Mouse (Mus musculus) left cerebral cortex, postnatal 4 days (tissue): ENCODE data around the gene Zscan26. TPM values are rescaled to one million over a fixed set of nuclear protein-coding genes. Genes with fewer than 3 reads are reported as not detected.
"Not testable (repeated sequence)": the region's sequence is repeated elsewhere in the genome, so short reads cannot be mapped to it uniquely, and the experiment has no call there.

Experiments
- DNase-seq: peaks from one replicate; pipeline ENCODE4 v3.0.0-alpha.2; 2022
- intact Hi-C: fragments of 180-260 bp; cut with DNase I; formaldehyde crosslinking; loops from one replicate; pipeline ENCODE4 v1.15.1; 2025
- total RNA-seq, 2 experiments: library from RNA; stranded (reverse); gene quantifications; 2 replicates each; pipeline ENCODE4 v1.2.3; 2021

Zscan26 gene
- total RNA-seq, 2 experiments from 2014 or later, result 27.0 to 28.7 TPM

GRCm38 (mm10) chr13:21435476-21435875 lies 18.1 kb downstream of the Zscan26 start:
- intact Hi-C loops, result no loop called here
- DNase-seq, result no peak

DNA sequence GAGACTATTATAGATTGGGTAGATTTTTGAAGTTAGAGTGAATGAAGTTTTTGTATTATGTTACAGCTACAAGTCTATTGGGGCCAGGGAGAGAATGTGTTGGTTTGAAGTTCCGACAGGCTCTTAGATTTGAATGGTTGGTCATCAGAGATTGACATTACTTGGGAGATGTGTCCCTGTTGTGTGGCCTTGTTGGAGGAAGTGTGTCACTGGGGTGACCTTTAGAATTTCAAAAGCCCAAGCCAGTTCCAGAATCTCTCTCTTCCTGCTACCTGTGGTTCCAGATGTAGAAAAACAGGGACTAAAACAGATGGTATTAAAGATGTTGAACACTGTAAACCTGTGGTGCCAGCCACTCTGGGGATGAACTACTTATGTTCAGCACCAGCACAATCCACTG lies 25.9 kb downstream of the Zscan26 start:
- intact Hi-C loops, result no loop called here
- no peak for DNase-seq

DNA sequence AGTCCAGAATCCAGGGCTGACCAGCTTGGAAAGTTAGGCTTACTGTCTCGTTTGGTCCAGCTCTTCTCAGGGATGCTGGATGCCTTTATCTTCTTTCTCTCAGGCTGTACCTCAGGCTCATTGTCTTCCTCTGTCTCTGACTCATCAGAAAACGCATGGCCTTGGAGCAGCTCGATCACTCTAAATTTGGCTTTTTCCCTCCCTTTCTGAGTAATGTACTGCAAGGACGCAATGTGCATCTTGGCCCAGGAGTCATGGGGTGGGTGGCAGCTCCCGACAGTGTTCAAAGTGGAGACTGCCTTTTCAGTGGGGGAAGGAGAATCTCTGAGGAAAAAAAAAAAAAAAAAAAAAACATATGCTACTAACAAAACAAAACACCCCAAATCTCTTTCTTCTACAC lies 30.2 kb downstream of the Zscan26 start:
- DNase-seq, result no peak
- intact Hi-C loops, result no loop called here

- intact Hi-C loops, result no loop called here
- no peak for DNase-seq
Observed at GRCm38 (mm10) chr13:21418865-21419264, 34.7 kb downstream of the Zscan26 start.

GRCm38 (mm10) chr13:21417298-21418010 lies 36.1 kb downstream of the Zscan26 start:
- intact Hi-C loops, result no loop called here
- DNase-seq, result no peak

GRCm38 (mm10) chr13:21415750-21416149 lies 37.8 kb downstream of the Zscan26 start:
- intact Hi-C loops, result no loop called here
- no peak for DNase-seq

DNA sequence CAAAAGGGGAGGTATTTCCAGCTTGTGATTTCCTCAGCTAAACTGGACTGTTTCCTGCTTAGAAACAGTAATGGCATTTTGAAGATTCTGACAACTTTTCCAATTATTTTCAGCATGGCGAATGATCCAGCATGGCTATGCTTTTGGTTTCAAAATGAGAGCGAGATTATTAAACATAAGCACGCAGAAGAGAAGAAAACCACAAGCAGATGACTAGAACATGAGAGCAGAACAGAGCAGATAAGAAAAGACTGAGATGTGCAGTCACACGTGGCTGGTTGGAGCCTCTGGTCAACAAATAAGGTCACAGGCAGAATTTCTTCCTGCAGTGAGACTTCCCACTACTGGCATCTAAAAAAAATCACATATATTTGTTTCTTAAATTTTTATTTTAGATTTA lies 38.3 kb downstream of the Zscan26 start:
- DNase-seq, result no peak
- intact Hi-C loops, result no loop called here

GRCm38 (mm10) chr13:21414231-21415212 lies 39.0 kb downstream of the Zscan26 start:
- intact Hi-C loops, result no loop called here
- DNase-seq, result no peak

DNA sequence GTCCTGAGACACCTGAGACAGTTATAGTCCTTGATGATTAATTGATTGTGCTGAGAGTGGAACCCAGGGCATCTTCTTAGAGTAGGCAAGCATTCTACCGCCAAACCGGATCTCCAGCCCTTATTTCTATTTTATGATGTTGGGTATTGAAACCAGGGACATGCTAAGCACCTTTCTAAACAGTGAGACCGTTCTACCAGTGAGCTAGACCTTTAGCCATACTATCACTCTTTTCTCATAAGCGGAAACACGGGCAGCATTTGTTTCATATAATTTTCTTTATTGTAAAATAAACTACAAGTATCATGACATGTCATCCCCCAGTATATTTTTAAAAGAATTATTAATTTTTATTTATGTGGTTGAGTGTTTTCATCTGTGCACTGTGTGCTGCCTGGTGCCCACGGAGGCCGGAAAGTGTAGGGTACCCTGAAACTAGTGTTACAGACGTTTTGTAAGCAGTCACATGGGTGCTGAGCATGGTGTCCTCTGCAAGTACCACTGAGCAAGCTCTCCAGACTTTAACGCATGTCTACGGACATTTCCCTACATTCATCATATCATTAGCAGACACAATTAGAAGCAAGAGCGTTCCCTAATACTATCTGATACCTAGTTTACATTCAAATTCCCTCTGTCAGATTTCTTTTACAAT lies 44.6 kb downstream of the Zscan26 start:
- intact Hi-C loops, result no loop called here
- DNase-seq, result no peak

GRCm38 (mm10) chr13:21407969-21408804 lies 45.3 kb downstream of the Zscan26 start:
- peak; percentile 82 for DNase-seq
- intact Hi-C loops, result no loop called here

DNA sequence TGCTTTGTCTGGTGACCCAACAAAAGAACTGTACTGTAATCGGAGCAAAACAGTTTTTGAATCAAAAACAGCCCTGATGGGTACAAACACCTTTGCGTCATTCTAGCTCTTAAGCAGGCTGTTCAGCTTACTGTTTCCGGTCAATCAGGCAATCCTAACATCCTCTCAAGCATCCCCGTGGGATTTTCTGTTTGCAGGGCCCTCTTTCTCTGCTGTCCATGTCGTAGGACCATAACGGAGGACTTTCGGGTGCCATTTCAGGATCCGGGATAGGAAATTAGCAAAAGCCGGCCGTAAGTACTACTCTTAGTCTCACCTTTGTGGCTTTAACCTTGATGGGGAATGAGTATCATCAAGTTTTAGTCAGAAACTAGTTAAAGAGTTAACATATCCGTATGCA lies 46.2 kb downstream of the Zscan26 start:
- no peak for DNase-seq
- intact Hi-C loops, result no loop called here

DNA sequence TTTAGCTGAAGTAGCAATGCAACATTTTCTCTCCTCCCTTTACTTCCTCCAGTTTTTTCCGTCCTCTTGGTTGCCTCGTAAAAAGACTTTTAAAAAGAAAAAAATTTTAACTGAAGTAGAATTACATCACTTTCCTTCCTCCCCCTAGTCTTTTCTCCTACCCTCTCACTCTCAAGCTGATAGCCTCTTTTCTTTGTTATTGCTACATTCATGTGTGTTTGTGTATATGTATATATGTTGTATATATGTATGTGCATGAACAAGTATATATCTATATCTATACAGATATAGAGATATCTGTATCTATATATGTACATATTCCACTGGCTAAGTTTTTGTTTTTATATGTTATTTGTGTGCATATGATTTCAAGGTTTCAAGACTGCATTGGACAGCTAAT lies 50.7 kb downstream of the Zscan26 start:
- intact Hi-C loops, result loop anchor here (5.0 kb wide), 1 partner anchor 39 kb away; the partner anchor contains the start of gene Pgbd1
- DNase-seq, result no peak

DNA sequence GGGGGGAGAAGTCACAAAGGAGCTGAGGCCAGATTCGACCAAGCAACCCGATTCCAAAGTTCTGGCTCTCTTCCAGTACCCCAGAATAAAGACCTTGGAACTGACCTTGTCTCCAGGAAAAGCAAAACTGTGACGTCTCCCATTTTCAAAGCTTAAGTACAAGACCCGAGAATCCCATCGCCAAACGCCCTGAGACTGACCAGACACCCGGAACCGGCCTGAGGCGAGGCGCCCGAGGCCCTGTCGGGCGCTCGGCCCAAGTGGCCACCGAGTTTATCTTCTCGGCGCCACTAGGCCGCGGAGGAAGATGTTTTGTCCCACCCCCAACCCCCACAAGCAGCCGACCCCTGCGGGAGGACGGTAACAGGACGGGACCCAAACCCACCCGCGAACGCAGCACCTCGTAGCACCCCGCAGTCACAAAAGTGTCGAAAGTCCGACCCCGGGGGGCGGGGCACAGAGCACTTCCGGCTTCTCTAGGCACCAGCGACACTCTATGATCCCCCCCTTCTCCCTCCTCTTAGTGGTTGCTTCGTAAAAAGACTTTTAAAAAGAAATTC lies 51.2 kb downstream of the Zscan26 start, which contains the start of gene Zkscan3:
Gene Zkscan3, minus strand, starts transcription at position 469 of the 560 bp plus-strand sequence.
- peak; percentile 85 for DNase-seq
- intact Hi-C loops, result loop anchor here (5.0 kb wide), 1 partner anchor 40 kb away; the partner anchor contains the start of gene Pgbd1

DNA sequence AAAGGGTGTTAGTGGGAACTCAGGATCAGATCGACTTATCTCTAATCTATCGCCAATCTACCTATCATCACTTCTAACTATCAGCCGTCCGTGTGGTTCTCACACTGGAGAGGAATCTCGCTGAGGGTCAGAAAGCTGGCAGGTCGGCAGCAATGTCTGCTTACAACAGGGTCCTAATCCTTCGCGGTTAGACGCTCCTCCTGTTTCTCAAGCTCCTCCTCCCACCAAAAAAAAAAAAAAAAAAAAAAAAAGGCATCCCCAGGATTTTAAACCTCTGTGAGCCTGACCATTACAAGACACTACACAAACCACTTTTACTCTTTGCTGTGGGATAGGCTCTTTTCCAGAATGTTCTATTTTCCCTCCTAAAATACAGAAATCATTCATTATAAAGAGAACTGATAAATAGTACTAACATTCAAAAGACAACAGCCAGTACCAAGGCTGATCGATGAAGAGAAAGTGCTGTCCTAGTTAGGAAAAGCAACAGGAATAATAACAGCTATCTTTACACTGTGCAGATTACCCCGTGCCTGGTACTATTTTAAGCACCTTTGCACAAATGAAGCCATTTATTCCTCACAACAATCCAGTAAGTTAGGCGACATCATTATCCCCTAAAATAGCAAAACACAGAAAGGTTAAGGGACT lies 51.8 kb downstream of the Zscan26 start:
- intact Hi-C loops, result loop anchor here (5.0 kb wide), 1 partner anchor 41 kb away; the partner anchor contains the start of gene Pgbd1
- no peak for DNase-seq

DNA sequence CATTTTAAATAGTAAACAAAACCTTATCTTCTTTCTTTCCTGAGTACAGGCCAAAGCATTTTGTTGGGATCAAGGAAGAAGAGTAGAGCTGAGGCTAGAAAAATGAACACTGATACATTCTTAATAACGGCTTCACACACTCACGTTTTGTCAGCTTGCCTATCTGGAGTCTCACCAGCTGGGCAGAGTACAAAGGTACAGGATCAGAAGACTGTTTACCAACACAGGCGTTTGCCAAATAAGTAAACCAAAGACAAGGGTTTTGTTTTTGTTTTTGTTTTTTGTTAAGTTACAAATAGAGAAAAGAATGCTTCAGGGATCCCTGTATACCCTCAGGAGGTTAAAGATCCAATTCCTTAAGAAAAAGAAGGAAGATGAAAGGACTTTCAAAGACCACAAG lies 52.4 kb downstream of the Zscan26 start:
- no peak for DNase-seq
- intact Hi-C loops, result loop anchor here (5.0 kb wide), 1 partner anchor 41 kb away; the partner anchor contains the start of gene Pgbd1

GRCm38 (mm10) chr13:21397486-21397885 lies 56.0 kb downstream of the Zscan26 start:
- DNase-seq, result no peak
- intact Hi-C loops, result no loop called here

DNA sequence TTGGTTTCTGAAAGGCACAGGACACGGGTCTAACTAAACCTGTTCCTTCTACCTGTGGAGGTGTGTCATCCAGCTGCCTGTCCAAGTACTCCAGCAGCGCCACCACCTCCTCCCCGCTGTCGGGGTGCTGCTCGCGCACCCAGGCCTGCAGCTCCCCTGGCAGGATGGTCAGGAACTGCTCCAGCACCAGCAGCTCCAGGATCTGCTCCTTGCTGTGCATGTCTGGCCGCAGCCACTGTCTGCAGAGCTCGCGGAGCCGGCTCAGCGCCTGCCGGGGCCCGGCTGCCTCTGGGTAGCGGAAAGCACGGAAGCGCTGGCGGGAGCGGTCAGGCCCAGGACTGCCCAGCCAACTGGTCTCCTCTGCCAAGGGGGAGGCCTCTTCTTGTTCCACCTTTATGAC lies 57.5 kb downstream of the Zscan26 start:
- peak; percentile 11 for DNase-seq
- intact Hi-C loops, result not testable (repeated sequence)

DNA sequence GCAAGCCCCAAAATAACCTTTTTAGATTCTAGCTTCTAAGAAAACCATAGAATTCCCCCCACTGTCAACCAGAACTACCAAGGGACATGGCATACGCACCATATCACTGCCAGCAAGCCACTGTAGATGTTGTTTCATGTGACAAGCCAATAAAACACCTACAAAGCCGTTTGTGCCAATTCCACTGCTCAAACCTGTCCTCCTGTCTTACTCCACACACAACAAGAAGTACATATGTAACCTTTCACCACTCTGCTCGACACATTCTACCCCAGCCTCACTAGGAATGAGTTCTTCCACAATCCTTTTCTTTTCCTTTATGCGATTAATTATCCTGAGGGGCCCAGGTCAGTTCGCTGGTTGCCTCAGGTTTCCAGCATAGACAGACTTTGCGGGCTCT lies 57.9 kb downstream of the Zscan26 start:
- DNase-seq, result no peak
- intact Hi-C loops, result no loop called here

DNA sequence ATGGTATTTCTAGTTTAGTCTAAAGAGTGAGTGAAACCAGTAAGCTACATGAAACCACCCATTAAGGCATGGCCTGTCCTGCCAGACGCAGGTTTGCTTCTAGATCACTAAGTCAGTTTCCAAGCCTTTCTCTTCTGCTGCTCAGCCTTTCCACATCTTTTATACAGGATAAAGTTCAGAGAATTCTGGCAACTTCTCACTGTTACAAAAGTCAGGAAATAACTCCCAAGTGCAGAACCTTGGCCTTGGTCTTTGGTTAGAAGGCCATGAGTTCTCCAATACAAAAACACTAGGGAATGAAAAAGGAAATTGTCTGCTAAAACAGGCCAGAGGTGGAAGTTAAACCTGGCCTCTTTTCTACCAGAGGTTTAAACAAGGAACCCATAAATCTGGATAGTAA lies 58.3 kb downstream of the Zscan26 start:
- intact Hi-C loops, result no loop called here
- DNase-seq, result no peak
